Mouse (Mus musculus) C2C12 (cell line): ENCODE data around the gene Cfap221. TPM values are rescaled to one million over a fixed set of nuclear protein-coding genes. Genes with fewer than 3 reads are reported as not detected.

Experiments used
- H3K27me3 ChIP-seq: one replicate; pipeline ENCODE4 v1.6.1; 2011; ENCODE audit not compliant: control insufficient read depth, insufficient read depth, insufficient read length
- H3K36me3 ChIP-seq: one replicate; pipeline ENCODE4 v1.6.1; 2011; ENCODE audit not compliant: control insufficient read depth, insufficient read depth
- H3K4me3 ChIP-seq: one replicate; pipeline ENCODE4 v1.5.1; 2011; ENCODE audit warnings: mild to moderate bottlenecking, control low read depth; ENCODE audit not compliant: poor library complexity, insufficient read depth, severe bottlenecking
- H3K79me2 ChIP-seq: one replicate; pipeline ENCODE4 v1.6.1; 2011; ENCODE audit not compliant: control insufficient read depth, insufficient read depth
- H3K79me3 ChIP-seq: one replicate; pipeline ENCODE4 v1.6.1; 2011; ENCODE audit warnings: low read depth, control low read depth
- H3ac ChIP-seq: one replicate; pipeline ENCODE3; 2011; ENCODE audit warnings: low read depth; ENCODE audit not compliant: control insufficient read depth, insufficient read length
- CEBPB ChIP-seq: IDR thresholded peaks from one replicate; pipeline ENCODE4 v1.6.1; 2011; ENCODE audit warnings: low read depth, mild to moderate bottlenecking, control low read depth, moderate library complexity
- CTCF ChIP-seq: IDR thresholded peaks from one replicate; pipeline ENCODE4 v1.5.1; 2011; ENCODE audit not compliant: control insufficient read depth, insufficient read depth, insufficient read length
- FOSL1 ChIP-seq: IDR thresholded peaks from one replicate; pipeline ENCODE4 v1.8.0; 2011; ENCODE audit warnings: mild to moderate bottlenecking, low read length; ENCODE audit not compliant: poor library complexity, insufficient read depth, severe bottlenecking
- MAX ChIP-seq: IDR thresholded peaks from one replicate; pipeline ENCODE4 v1.6.1; 2011; ENCODE audit warnings: mild to moderate bottlenecking, control low read depth
- MYOD1 ChIP-seq: IDR thresholded peaks from one replicate; pipeline ENCODE4 v1.6.1; 2011; ENCODE audit warnings: low read depth; ENCODE audit not compliant: control insufficient read depth, insufficient read length
- MYOG ChIP-seq: IDR thresholded peaks from one replicate; pipeline ENCODE4 v1.6.1; 2011; ENCODE audit not compliant: control insufficient read depth, insufficient read length; ENCODE audit errors: extremely low read depth
- USF1 ChIP-seq: IDR thresholded peaks from one replicate; pipeline ENCODE4 v1.6.1; 2011; ENCODE audit warnings: low read depth, mild to moderate bottlenecking, control low read depth, moderate library complexity
- polyA plus RNA-seq: library from polyadenylated mRNA; unstranded; fragments of >200 nt; fragmentation: generic; extraction: Trizol; gene quantifications from one replicate; pipeline ENCODE4 v1.2.1, GENCODE M21; 2012; ENCODE audit warnings: missing spikeins

Cfap221 gene
- polyA plus RNA-seq, 1 experiment, result not detected

DNA sequence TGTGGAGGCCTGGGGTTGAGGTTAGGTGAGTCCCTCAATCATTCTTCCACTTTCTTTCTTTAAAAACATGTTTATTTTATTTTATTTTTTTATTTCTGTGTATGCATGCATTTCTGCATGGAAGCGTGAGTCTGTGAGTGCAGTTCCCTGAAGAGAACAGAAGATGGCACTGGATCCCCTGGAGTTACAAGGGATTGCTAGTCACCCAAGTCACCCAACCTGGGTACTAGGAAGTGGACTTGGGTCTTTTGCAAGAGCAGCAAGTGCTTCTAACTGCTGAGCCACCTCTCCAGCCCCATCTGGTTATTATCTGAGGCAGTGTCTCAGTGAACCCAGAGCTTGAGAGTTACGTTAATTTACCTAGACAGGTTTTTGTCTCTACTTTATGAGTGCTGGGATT lies 19.2 kb upstream of the Cfap221 start:
- Histone ChIP-seq H3ac (no peak overlapping the region), H3K79me2 (no peaks in the 10 kb centered on the region), H3K4me3 (no peak overlapping the region), H3K36me3 (no peaks in the 10 kb centered on the region), H3K27me3 (peaks cover 6% of the 10 kb centered on the region), H3K79me3 (no peaks in the 10 kb centered on the region)
- TF ChIP-seq FOSL1 (no peak), USF1 (no peak), CEBPB (no peak), CTCF (no peak), MAX (no peak), MYOD1 (no peak), MYOG (no peak)

- no peak for TF ChIP-seq MYOD1
- peak; percentile 54 for TF ChIP-seq CTCF
These were observed 16.1 kb upstream of the Cfap221 start for GRCm38 (mm10) chr1:120013111-120013510.

GRCm38 (mm10) chr1:120012638-120013037 lies 15.6 kb upstream of the Cfap221 start:
- Histone ChIP-seq H3K79me2 (no peaks in the 10 kb centered on the region), H3K36me3 (no peaks in the 10 kb centered on the region), H3ac (no peak overlapping the region), H3K79me3 (no peaks in the 10 kb centered on the region), H3K27me3 (peaks cover 25% of the 10 kb centered on the region), H3K4me3 (no peak overlapping the region)
- TF ChIP-seq FOSL1 (no peak), MYOG (no peak), MAX (no peak), MYOD1 (no peak)

More at GRCm38 (mm10) chr1:120013111-120013510, 16.1 kb upstream of the Cfap221 start:
- H3K79me2 ChIP-seq, result no peaks in the 10 kb centered on the region
- H3K36me3 ChIP-seq, result no peaks in the 10 kb centered on the region
- H3K27me3 ChIP-seq, result peaks cover 20% of the 10 kb centered on the region
- H3K4me3 ChIP-seq, result no peak overlapping the region
- no peaks in the 10 kb centered on the region for H3K79me3 ChIP-seq
- no peak overlapping the region for H3ac ChIP-seq

DNA sequence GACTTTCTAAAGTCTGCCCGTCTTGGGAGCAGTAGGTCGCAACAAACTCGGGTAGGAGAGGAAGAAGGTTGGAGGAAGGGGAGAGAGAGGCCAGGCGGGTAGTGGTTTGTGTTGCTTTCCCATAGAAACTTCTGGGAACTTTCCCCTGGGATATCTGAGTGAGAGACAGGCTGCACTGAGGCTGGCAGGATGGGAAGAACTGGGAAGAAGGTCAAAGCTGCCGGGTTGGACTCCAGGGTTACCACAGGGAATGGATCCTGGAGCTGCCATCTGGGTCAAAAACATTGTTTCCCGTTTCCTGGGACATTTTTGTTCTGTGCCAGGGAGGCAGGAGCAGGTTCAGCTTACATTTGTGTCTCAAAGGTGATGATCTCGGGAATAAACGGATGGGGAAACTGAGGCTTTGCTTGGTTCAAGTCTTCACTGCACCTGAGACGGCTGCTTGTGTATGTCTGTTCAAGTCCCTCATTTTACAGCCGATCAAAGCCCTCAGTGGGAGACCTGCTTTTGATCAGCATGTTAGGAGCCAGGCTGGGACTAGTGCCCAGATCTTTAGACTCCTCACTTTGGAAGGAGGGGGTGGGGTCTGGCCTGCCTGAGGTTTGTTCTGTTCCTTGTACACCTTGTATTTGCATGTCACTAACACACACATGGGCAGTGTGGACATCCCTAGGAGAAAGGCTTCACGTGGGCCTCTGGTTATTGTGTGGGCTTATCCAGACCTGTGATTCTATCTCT lies 11.0 kb upstream of the Cfap221 start:
- TF ChIP-seq USF1 (no peak), FOSL1 (no peak), CTCF (no peak), MYOD1 (no peak), CEBPB (no peak), MAX (no peak), MYOG (no peak)
- H3ac ChIP-seq, result no peak overlapping the region
- H3K79me3 ChIP-seq, result no peaks in the 10 kb centered on the region
- peaks cover 45% of the 10 kb centered on the region for H3K27me3 ChIP-seq
- H3K36me3 ChIP-seq, result no peaks in the 10 kb centered on the region
- H3K79me2 ChIP-seq, result no peaks in the 10 kb centered on the region
- no peak overlapping the region for H3K4me3 ChIP-seq

GRCm38 (mm10) chr1:120006844-120007790 lies 10.1 kb upstream of the Cfap221 start, which contains the start of gene Sctr:
TSS of gene Sctr (plus strand) at chr1:120006894.
- H3K79me2 ChIP-seq, result no peaks in the 10 kb centered on the region
- H3K79me3 ChIP-seq, result no peaks in the 10 kb centered on the region
- H3ac ChIP-seq, result no peak within 1 kb of the TSS
- H3K4me3 ChIP-seq, result no peak within 1 kb of the TSS
- H3K36me3 ChIP-seq, result no peaks in the 10 kb centered on the region
- peaks cover 50% of the 10 kb centered on the region for H3K27me3 ChIP-seq
- TF ChIP-seq USF1 (no peak), CTCF (no peak)

DNA sequence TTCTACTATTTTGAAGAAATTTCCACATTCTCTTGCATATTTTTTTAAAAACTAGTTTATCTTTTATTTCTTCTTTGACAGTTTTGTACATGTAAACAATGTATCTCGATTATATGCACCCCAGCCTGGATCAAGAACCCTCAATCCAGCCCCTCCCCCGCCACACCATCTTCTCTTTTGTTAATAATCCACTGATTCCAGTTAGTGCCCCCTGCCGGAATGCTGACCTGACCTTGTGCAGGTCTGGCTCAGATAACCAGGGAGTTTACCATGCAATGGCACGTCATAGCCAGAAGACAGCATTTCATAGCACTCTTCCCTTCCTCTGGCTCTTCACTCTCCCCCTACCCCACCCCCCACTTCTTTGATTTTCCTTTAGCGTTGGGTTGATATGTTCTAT lies 610 bp upstream of the Cfap221 start:
- Histone ChIP-seq H3K36me3 (no peaks in the 10 kb centered on the region), H3K27me3 (peaks cover under 1% of the 10 kb centered on the region), H3K4me3 (no peak overlapping the region), H3K79me2 (no peaks in the 10 kb centered on the region), H3ac (no peak overlapping the region), H3K79me3 (no peaks in the 10 kb centered on the region)
- TF ChIP-seq USF1 (no peak), CTCF (no peak), FOSL1 (no peak), CEBPB (no peak), MAX (no peak), MYOD1 (no peak), MYOG (no peak)
